Mouse (Mus musculus): Measurements from ENCODE around the gene Inha.
A peak's percentile ranks its signal among the peaks of the same experiment; 100 is the strongest.

GRCm38 (mm10) chr1:75533325-75534252 is 26.7 kb downstream of the Inha start:
- TF ChIP-seq POLR2A (IDR thresholded peaks at IDR 0.05; ENCODE audit: control insufficient read depth, low read depth, low read length) = no peak
- 0 out of 2 replicates have a peak, but pooled peaks have one; percentile 4 for TF ChIP-seq CTCF (IDR thresholded peaks at IDR 0.05; ENCODE audit: control insufficient read depth, insufficient read depth, insufficient replicate concordance, low read depth, low read length)
